Mouse (Mus musculus): ENCODE data around the gene Gpn2. TPM values are rescaled to one million over a fixed set of nuclear protein-coding genes. Genes with fewer than 3 reads are reported as not detected.

Gpn2 gene
- polyA plus RNA-seq, 1 experiment from 2014 or later: 17.1 TPM

DNA sequence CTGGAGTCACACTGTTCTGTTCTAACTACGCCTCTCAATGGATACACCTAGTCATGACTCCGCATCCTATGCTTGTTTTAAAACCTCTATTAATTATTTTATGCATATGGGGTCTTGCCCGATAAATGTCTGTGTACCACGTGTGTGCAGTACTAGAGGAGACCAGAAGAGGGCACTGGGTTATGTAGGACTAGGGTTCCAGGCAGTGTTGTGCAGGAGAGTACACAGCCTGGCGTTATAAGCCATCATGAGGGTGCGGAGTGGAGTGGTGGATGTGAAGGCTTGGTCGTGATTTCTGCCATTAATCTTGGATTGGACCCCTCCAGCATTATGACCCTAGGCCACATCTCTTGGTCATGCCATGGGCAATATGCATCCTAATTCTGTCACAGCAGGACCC, 28.3 kb downstream of the Gpn2 start:
- WGBS: 98% methylated on average over 7 of the region's 7 CpGs
- H3K9me3 ChIP-seq (ENCODE audit: control insufficient read depth, low read length): peaks cover 5% of the 10 kb centered on the region
- no peaks in the 10 kb centered on the region for H3K27me3 ChIP-seq (ENCODE audit: control insufficient read depth, insufficient read depth, low read depth, low read length)
- no peak overlapping the region for H3K4me2 ChIP-seq (ENCODE audit: low read depth, low read length)
- no peak for ATAC-seq (ENCODE audit: low read depth)
- H3K36me3 ChIP-seq (ENCODE audit: control insufficient read depth, insufficient read depth, low read length): peaks cover 23% of the 10 kb centered on the region
- no peak overlapping the region for H3K27ac ChIP-seq (ENCODE audit: low read length)
- no peak overlapping the region for H3K4me3 ChIP-seq (ENCODE audit: low read length)
- no peaks in the 10 kb centered on the region; the same call in 1 of the 2 replicates for H3K4me1 ChIP-seq (replicated peaks; ENCODE audit: control insufficient read depth, insufficient read depth, low read length)
- H3K9ac ChIP-seq (ENCODE audit: low read length): no peak overlapping the region

DNA sequence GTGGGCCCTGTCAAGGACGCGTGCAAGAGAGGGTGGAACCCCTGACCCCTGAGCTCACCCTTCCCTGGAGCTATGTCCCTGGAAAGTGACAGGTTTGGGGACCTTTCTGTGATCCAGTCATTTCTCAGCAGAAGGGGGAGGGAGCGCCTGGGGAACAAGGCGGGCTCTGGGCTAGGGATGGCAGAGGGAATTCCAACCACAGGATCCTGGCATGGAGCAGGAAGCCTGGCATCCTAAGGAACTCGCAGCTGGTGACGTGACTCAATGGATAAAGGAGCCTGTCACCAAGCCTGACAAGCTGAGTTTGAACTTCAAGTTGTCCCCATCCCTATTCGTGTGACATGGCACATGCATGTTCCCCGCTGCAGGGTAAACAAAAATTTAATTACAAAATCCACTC, 28.9 kb downstream of the Gpn2 start:
- Histone ChIP-seq H3K4me2 (ENCODE audit: low read depth, low read length) (no peak overlapping the region), H3K4me1 (replicated peaks; ENCODE audit: control insufficient read depth, insufficient read depth, low read length) (no peaks in the 10 kb centered on the region; the same call in 1 of the 2 replicates), H3K9ac (ENCODE audit: low read length) (no peak overlapping the region), H3K9me3 (ENCODE audit: control insufficient read depth, low read length) (peaks cover 5% of the 10 kb centered on the region), H3K4me3 (ENCODE audit: low read length) (no peak overlapping the region), H3K27ac (ENCODE audit: low read length) (no peak overlapping the region), H3K36me3 (ENCODE audit: control insufficient read depth, insufficient read depth, low read length) (peaks cover 23% of the 10 kb centered on the region), H3K27me3 (ENCODE audit: control insufficient read depth, insufficient read depth, low read depth, low read length) (no peaks in the 10 kb centered on the region)
- 92% methylated on average over 8 of the region's 8 CpGs for WGBS
- no peak for ATAC-seq (ENCODE audit: low read depth)

DNA sequence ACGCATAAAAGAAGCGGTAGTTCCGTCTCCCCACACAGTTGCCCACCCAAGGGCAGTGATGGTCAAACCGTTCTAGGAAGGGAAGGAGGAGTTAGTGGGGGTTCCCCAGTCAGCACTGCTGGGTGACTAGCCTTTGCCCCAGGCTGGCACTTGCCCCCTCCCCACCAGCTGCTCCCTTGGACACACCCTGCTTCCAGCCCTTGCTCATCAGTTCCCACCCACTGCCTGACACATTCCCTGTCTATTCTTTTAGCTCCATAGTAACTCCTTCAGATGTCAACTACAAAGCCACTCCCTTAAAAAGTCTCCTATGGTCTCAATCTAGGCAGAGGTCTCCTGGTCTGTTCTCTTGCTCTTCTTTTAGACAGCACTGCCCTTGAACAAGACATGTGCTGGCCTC, 29.7 kb downstream of the Gpn2 start:
- Histone ChIP-seq H3K36me3 (ENCODE audit: control insufficient read depth, insufficient read depth, low read length) (peaks cover 23% of the 10 kb centered on the region), H3K27me3 (ENCODE audit: control insufficient read depth, insufficient read depth, low read depth, low read length) (no peaks in the 10 kb centered on the region), H3K27ac (ENCODE audit: low read length) (no peak overlapping the region), H3K9me3 (ENCODE audit: control insufficient read depth, low read length) (peaks cover 5% of the 10 kb centered on the region), H3K9ac (ENCODE audit: low read length) (no peak overlapping the region), H3K4me3 (ENCODE audit: low read length) (no peak overlapping the region), H3K4me1 (replicated peaks; ENCODE audit: control insufficient read depth, insufficient read depth, low read length) (no peaks in the 10 kb centered on the region; the same call in 1 of the 2 replicates), H3K4me2 (ENCODE audit: low read depth, low read length) (no peak overlapping the region)
- 65% methylated on average over 4 of the region's 4 CpGs for WGBS
- ATAC-seq (ENCODE audit: low read depth): no peak

DNA sequence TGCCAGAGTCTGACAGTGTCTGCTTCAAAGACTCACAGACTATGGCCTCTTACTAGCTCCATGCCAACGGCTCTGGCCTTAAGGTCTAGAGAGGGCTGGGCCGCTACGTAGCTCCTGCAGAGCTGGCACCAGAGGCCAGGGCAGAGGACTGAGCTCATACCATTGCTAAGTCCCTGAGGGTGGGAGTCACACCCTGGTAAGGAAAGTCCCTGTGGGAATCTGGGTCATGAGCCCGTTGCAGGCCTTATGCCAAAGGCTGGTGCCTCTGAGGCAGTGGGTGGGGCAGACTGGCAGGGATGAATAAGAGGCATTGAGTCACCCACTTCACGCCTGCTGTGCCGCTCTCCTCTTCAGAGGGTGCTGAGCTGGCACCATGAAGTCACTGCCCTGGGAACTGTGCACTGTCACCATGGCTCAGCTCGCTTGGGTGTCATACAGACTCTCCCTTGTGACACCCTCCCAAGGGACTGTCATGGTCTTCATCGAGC, 30.2 kb downstream of the Gpn2 start:
- 73% methylated on average over 8 of the region's 8 CpGs for WGBS
- H3K9ac ChIP-seq (ENCODE audit: low read length): no peak overlapping the region
- ATAC-seq (ENCODE audit: low read depth): peak; percentile 44; the same call in 1 of the 2 replicates
- H3K27ac ChIP-seq (ENCODE audit: low read length): no peak overlapping the region
- H3K9me3 ChIP-seq (ENCODE audit: control insufficient read depth, low read length): peaks cover 5% of the 10 kb centered on the region
- no peak overlapping the region for H3K4me2 ChIP-seq (ENCODE audit: low read depth, low read length)
- H3K4me3 ChIP-seq (ENCODE audit: low read length): no peak overlapping the region
- peaks cover 23% of the 10 kb centered on the region for H3K36me3 ChIP-seq (ENCODE audit: control insufficient read depth, insufficient read depth, low read length)
- H3K4me1 ChIP-seq (replicated peaks; ENCODE audit: control insufficient read depth, insufficient read depth, low read length): no peaks in the 10 kb centered on the region; the same call in 1 of the 2 replicates
- H3K27me3 ChIP-seq (ENCODE audit: control insufficient read depth, insufficient read depth, low read depth, low read length): no peaks in the 10 kb centered on the region

DNA sequence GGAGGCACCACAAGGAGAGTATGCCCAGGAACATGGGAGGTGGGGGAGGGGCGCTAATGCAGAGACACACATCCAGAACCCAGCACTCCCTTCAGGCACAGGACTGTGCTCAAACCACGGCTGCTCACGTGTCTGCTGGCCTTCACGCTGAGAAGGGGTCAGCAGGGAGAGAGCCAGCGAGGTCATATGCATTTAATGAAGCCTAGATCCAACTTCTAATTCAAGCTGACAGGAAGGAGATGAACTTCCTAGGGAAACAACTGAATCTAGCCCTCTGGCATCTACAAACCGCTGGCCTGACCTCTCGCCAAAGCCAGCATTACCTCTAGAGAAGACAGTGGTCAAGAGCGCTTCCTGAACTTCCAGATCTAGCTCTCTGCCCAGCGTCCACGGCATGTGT, 31.3 kb downstream of the Gpn2 start:
- ATAC-seq (ENCODE audit: low read depth): peak; percentile 10; the same call in 1 of the 2 replicates
- peaks cover 21% of the 10 kb centered on the region for H3K36me3 ChIP-seq (ENCODE audit: control insufficient read depth, insufficient read depth, low read length)
- no peak overlapping the region for H3K4me2 ChIP-seq (ENCODE audit: low read depth, low read length)
- H3K27ac ChIP-seq (ENCODE audit: low read length): no peak overlapping the region
- WGBS: 69% methylated on average over 10 of the region's 10 CpGs
- H3K27me3 ChIP-seq (ENCODE audit: control insufficient read depth, insufficient read depth, low read depth, low read length): no peaks in the 10 kb centered on the region
- no peak overlapping the region for H3K9ac ChIP-seq (ENCODE audit: low read length)
- no peaks in the 10 kb centered on the region; the same call in 1 of the 2 replicates for H3K4me1 ChIP-seq (replicated peaks; ENCODE audit: control insufficient read depth, insufficient read depth, low read length)
- H3K9me3 ChIP-seq (ENCODE audit: control insufficient read depth, low read length): peaks cover 5% of the 10 kb centered on the region
- H3K4me3 ChIP-seq (ENCODE audit: low read length): no peak overlapping the region

DNA sequence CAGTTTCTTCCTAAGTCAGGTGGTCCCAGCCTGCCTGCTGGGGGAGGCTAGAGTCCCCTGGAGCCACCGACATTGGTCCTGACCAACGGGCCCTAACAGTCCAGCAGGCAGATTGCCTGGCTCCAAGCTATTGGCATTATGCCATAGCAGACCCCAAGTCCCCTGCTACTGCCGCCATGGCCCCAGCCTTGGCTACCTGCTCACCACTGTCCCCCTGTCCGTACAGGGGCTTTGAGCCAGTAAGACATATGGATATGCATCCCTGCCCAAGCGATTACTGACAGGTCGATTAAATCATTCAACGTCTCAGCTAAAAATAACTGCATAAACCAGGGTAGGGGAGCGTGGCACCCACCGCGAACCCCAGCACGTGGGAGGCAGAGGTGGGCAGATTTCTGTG, 33.8 kb downstream of the Gpn2 start:
- 89% methylated on average over 11 of the region's 11 CpGs for WGBS
- Histone ChIP-seq H3K4me2 (ENCODE audit: low read depth, low read length) (no peak overlapping the region), H3K36me3 (ENCODE audit: control insufficient read depth, insufficient read depth, low read length) (peaks cover 5% of the 10 kb centered on the region), H3K9me3 (ENCODE audit: control insufficient read depth, low read length) (no peaks in the 10 kb centered on the region), H3K27me3 (ENCODE audit: control insufficient read depth, insufficient read depth, low read depth, low read length) (no peaks in the 10 kb centered on the region), H3K4me3 (ENCODE audit: low read length) (no peak overlapping the region), H3K27ac (ENCODE audit: low read length) (no peak overlapping the region), H3K9ac (ENCODE audit: low read length) (no peak overlapping the region), H3K4me1 (replicated peaks; ENCODE audit: control insufficient read depth, insufficient read depth, low read length) (no peaks in the 10 kb centered on the region; the same call in 1 of the 2 replicates)
- no peak for ATAC-seq (ENCODE audit: low read depth)

DNA sequence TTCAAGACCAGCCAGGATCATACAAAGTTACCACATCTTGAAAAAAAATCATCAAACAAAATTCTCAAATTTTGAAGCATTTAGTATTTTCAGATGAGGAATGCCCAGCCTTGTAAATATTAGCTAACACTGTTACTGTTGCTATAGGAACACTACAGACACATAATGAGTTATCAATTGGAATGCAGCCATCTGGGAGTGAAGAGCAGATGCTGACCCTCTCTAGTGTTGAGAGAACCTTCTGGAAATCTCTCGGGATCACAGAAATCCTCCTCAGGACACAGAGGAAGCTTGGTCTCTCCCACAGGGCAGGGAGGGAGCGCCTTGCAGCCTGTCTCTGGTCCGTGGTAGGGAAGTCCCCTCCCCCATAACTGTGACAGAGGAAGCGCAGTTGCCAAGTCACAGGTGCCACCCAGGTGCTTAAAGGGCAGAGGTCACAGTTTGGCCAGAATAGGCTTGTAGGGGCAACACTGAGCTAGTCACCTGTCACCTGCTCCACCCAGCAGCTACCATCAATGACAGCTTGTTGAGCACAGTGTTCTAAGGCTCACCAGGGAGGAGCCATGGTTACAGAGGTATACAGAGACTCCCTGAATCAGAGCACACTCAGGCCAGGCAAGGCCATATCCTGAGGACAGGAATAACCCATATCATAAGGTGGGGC, 35.4 kb downstream of the Gpn2 start:
- H3K9ac ChIP-seq (ENCODE audit: low read length): no peak overlapping the region
- H3K4me2 ChIP-seq (ENCODE audit: low read depth, low read length): no peak overlapping the region
- H3K4me3 ChIP-seq (ENCODE audit: low read length): no peak overlapping the region
- no peaks in the 10 kb centered on the region for H3K36me3 ChIP-seq (ENCODE audit: control insufficient read depth, insufficient read depth, low read length)
- no peak for ATAC-seq (ENCODE audit: low read depth)
- no peak overlapping the region for H3K27ac ChIP-seq (ENCODE audit: low read length)
- 60% methylated on average over 4 of the region's 4 CpGs for WGBS
- H3K27me3 ChIP-seq (ENCODE audit: control insufficient read depth, insufficient read depth, low read depth, low read length): no peaks in the 10 kb centered on the region
- H3K4me1 ChIP-seq (replicated peaks; ENCODE audit: control insufficient read depth, insufficient read depth, low read length): no peaks in the 10 kb centered on the region
- H3K9me3 ChIP-seq (ENCODE audit: control insufficient read depth, low read length): no peaks in the 10 kb centered on the region

DNA sequence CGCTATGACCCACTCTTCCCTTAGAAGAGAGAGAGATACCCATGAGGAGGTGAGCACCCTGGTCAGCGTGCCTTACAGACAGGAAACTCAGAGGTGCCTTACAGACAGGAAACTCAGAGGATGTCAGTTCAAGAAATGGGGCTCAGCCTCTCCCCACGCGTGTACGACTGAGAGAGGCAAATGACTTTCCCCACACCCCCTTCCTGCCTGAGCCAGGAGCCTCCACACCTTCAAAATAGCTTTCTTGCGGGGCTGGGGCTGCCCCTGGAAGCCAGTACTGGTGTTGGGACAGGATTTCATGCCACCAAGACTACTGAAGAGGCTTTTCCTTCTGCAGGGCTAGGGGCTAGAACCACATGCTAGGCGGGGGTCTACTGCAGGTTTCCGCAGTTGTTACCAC, 36.5 kb downstream of the Gpn2 start:
- Histone ChIP-seq H3K9me3 (ENCODE audit: control insufficient read depth, low read length) (no peaks in the 10 kb centered on the region), H3K36me3 (ENCODE audit: control insufficient read depth, insufficient read depth, low read length) (peaks cover 4% of the 10 kb centered on the region; the same call in 1 of the 2 replicates), H3K4me3 (ENCODE audit: low read length) (no peak overlapping the region), H3K27ac (ENCODE audit: low read length) (no peak overlapping the region), H3K4me2 (ENCODE audit: low read depth, low read length) (no peak overlapping the region), H3K9ac (ENCODE audit: low read length) (no peak overlapping the region), H3K27me3 (ENCODE audit: control insufficient read depth, insufficient read depth, low read depth, low read length) (no peaks in the 10 kb centered on the region), H3K4me1 (replicated peaks; ENCODE audit: control insufficient read depth, insufficient read depth, low read length) (no peaks in the 10 kb centered on the region)
- WGBS: 79% methylated on average over 8 of the region's 8 CpGs
- ATAC-seq (ENCODE audit: low read depth): no peak

DNA sequence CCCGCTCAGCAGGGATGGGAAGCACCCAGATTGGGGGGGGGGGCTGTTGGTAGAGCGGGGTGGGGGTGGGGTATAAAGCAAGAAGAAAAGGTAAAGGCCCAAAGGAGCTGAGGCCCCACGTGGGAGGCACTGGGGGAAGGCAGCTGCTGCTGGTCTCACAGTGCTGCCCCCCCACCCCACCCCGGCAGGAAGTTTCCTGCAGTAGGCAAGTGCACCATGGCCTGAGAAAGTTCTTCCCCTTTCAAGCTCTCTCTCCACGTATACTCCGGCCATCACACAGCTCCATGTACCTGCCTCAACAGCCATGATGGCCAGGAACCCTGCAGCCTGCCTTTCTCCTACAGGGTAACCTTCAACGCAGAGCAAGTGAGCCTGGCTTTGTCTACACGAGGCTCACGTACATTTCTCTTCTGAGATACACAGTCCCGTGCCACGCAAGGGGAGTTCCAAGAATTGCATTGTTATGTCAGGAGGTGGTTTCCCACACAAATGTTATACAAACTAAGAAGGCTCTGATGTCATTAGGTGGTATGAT, 38.1 kb downstream of the Gpn2 start:
- 75% methylated on average over 10 of the region's 11 CpGs for WGBS
- no peak overlapping the region for H3K4me2 ChIP-seq (ENCODE audit: low read depth, low read length)
- peaks cover 6% of the 10 kb centered on the region; the same call in 1 of the 2 replicates for H3K36me3 ChIP-seq (ENCODE audit: control insufficient read depth, insufficient read depth, low read length)
- H3K9me3 ChIP-seq (ENCODE audit: control insufficient read depth, low read length): no peaks in the 10 kb centered on the region
- no peak overlapping the region for H3K27ac ChIP-seq (ENCODE audit: low read length)
- ATAC-seq (ENCODE audit: low read depth): no peak
- H3K4me1 ChIP-seq (replicated peaks; ENCODE audit: control insufficient read depth, insufficient read depth, low read length): no peaks in the 10 kb centered on the region
- H3K9ac ChIP-seq (ENCODE audit: low read length): no peak overlapping the region
- H3K27me3 ChIP-seq (ENCODE audit: control insufficient read depth, insufficient read depth, low read depth, low read length): no peaks in the 10 kb centered on the region
- no peak overlapping the region for H3K4me3 ChIP-seq (ENCODE audit: low read length)
